Mouse (Mus musculus) embryonic facial prominence, embryonic 14.5 days (tissue): ENCODE results near the gene Fat2. TPM values are rescaled to one million over a fixed set of nuclear protein-coding genes. Genes with fewer than 3 reads are reported as not detected.

Source experiments
- ATAC-seq: fragments of 200-750 bp; cut with Nextera tagmentation; 2 replicates; pipeline ENCODE4 v1.8.0; 2017; ENCODE audit warnings: low read depth, moderate number of reproducible peaks, moderate TSS enrichment
- DNase-seq: peaks from one replicate; pipeline ENCODE4 v3.0.0-alpha.2; 2015; ENCODE audit warnings: low spot score
- H3K27ac ChIP-seq: fragments of 300-500 bp; sonication (generic); replicated peaks from 2 replicates; pipeline ENCODE4 v1.5.1; 2014; ENCODE audit warnings: low read depth, mild to moderate bottlenecking, low read length, moderate library complexity
- H3K27me3 ChIP-seq: fragments of 300-500 bp; sonication (generic); replicated peaks from 2 replicates; pipeline ENCODE4 v1.6.1; 2014; ENCODE audit warnings: low read length; ENCODE audit not compliant: control insufficient read depth, insufficient read depth
- H3K36me3 ChIP-seq: fragments of 300-500 bp; sonication (generic); 2 replicates; pipeline ENCODE4 v1.6.1; 2014; ENCODE audit warnings: low read length, mixed read lengths; ENCODE audit not compliant: control insufficient read depth, insufficient read depth
- H3K4me1 ChIP-seq: fragments of 300-500 bp; sonication (generic); 2 replicates; pipeline ENCODE4 v1.6.1; 2014; ENCODE audit warnings: antibody characterized with exemption, low read length; ENCODE audit not compliant: control insufficient read depth, insufficient read depth
- H3K4me2 ChIP-seq: fragments of 300-500 bp; sonication (generic); 2 replicates; pipeline ENCODE4 v1.6.1; 2014; ENCODE audit warnings: low read depth, mild to moderate bottlenecking, low read length, moderate library complexity, mixed read lengths
- H3K4me3 ChIP-seq: fragments of 300-500 bp; sonication (generic); 2 replicates; pipeline ENCODE4 v1.5.1; 2014; ENCODE audit warnings: low read depth, mild to moderate bottlenecking, low read length
- H3K9ac ChIP-seq: fragments of 300-500 bp; sonication (generic); 2 replicates; pipeline ENCODE4 v1.6.1; 2014; ENCODE audit warnings: low read depth, mild to moderate bottlenecking, low read length, moderate library complexity, mixed read lengths
- H3K9me3 ChIP-seq: fragments of 300-500 bp; sonication (generic); 2 replicates; pipeline ENCODE4 v1.6.1; 2016; ENCODE audit warnings: low read length; ENCODE audit not compliant: control insufficient read depth
- WGBS: fragments of 180-500 bp; shearing (Covaris S2); extraction: QIAGEN DNeasy Blood & Tissue Kit; methylation state at CpG from one replicate; pipeline ENCODE4 v1.1.7; 2014; 5-methylcytosine and 5-hydroxymethylcytosine counted together
- polyA plus RNA-seq: library from polyadenylated mRNA; unstranded; fragments of >200 nt; fragmentation: Nextera tagmentation; extraction: Ambion mirVana; gene quantifications from 2 replicates; pipeline ENCODE4 v1.2.1, GENCODE M21; 2014

Fat2 gene
- polyA plus RNA-seq, 1 experiment from 2014 or later, result 1.5 TPM

DNA sequence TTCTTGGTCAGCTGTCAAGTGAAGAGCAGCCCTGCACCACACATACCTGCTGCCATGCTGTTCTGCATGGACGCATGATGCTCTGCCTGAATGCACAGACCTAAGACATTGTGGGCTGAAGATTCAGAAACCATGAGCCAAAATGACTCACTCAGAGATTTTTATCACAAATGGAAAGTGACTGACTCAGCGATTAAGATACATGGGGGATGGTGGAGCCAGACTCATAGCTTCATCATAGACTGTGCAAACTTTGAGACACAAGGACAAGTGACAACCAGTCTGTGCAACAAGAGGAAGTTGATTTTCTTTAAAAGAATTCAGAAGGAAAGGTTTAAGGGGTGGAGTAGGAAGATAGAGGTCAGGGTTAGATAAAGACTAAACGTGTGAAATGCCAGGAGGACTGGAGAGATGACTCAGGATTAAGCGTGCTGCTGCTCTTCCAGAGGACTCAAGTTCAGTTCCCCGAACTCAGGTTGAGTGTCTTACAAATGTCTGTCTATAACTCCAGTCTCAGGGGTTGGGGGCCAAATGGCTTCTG lies 46.4 kb downstream of the Fat2 start:
- H3K9me3 ChIP-seq, result no peaks in the 10 kb centered on the region
- no peak overlapping the region for H3K27ac ChIP-seq
- 77% methylated on average over 5 of the region's 5 CpGs for WGBS
- no peaks in the 10 kb centered on the region for H3K36me3 ChIP-seq
- DNase-seq (no peak), ATAC-seq (no peak)
- H3K4me1 ChIP-seq, result no peaks in the 10 kb centered on the region
- H3K4me2 ChIP-seq, result no peak overlapping the region
- no peak overlapping the region for H3K9ac ChIP-seq
- H3K4me3 ChIP-seq, result no peak overlapping the region
- no peaks in the 10 kb centered on the region for H3K27me3 ChIP-seq

DNA sequence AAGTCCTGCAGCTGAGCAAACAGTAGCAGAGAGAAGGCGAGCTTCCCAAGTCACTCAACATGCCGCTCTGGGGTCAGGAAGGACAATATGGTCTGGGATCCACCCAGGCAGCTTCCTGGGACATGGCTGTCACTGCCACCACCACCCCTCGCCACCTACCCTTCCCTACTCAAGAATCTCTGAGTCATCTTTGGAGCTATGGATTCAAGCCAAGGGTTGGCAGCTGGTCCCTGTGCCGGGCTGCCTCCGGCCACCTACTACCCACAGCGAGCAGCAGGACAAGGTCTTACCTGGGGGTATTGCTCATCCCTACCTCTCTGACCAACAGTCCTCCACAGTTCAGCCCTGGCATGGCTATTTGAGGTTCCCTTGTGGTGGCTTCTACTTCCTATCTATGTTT lies 61.6 kb downstream of the Fat2 start:
- Histone ChIP-seq H3K4me2 (no peak overlapping the region), H3K4me3 (no peak overlapping the region), H3K9me3 (no peaks in the 10 kb centered on the region), H3K9ac (no peak overlapping the region), H3K36me3 (no peaks in the 10 kb centered on the region), H3K4me1 (no peaks in the 10 kb centered on the region), H3K27me3 (no peaks in the 10 kb centered on the region), H3K27ac (no peak overlapping the region)
- DNase-seq (no peak), ATAC-seq (no peak)
- WGBS, result 74% methylated on average over 6 of the region's 6 CpGs

DNA sequence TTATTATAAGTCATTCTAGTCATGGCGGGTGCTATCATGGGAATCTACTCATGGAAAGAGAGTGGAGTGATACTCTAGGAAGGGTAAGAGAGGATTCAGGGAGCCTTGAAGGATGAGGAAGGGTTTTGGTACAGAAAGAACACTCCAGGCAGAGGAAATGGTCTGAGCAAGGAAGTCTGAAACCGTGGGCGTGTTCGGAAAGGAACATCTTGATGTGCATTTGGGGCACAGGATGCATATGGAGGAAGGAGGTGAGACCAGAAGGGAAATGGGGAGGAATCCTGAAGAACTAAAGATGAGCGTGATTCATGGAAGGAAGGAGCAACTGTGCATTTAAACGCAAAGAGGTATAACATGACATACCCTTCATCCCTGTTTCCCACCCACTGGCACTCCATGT lies 67.8 kb downstream of the Fat2 start:
- WGBS, result 94% methylated on average over 6 of the region's 6 CpGs
- no peak overlapping the region for H3K4me2 ChIP-seq

DNA sequence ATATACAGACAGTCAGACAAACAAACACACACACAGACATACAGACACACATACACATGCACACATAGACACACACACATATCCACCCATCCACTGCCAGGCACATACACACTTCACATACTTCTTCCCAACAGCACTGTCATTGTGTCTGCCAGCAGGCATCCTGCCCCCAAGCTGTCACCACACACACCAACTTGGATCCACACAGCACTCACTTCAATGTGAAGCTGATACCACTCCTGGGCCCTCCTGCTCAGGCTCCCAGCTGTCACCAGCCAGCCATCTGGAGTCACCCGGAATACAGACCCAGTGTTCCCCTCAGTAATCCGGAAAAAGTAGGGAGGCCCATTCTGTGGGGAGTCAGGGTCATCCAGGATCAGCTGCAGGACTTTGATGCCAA lies 70.7 kb downstream of the Fat2 start:
- Histone ChIP-seq H3K4me3 (no peak overlapping the region), H3K4me1 (no peaks in the 10 kb centered on the region), H3K27ac (no peak overlapping the region), H3K9ac (no peak overlapping the region), H3K36me3 (no peaks in the 10 kb centered on the region), H3K4me2 (no peak overlapping the region), H3K27me3 (no peaks in the 10 kb centered on the region), H3K9me3 (no peaks in the 10 kb centered on the region)
- ATAC-seq, result no peak
- WGBS, result 37% methylated on average over 2 of the region's 2 CpGs
- peak; percentile 2 for DNase-seq

More for the DNA sequence above, 67.8 kb downstream of the Fat2 start:
- Histone ChIP-seq H3K27me3 (no peaks in the 10 kb centered on the region), H3K9me3 (no peaks in the 10 kb centered on the region), H3K9ac (no peak overlapping the region), H3K36me3 (no peaks in the 10 kb centered on the region), H3K27ac (no peak overlapping the region), H3K4me3 (no peak overlapping the region), H3K4me1 (no peaks in the 10 kb centered on the region)
- no peak for DNase-seq
- ATAC-seq, result no peak

DNA sequence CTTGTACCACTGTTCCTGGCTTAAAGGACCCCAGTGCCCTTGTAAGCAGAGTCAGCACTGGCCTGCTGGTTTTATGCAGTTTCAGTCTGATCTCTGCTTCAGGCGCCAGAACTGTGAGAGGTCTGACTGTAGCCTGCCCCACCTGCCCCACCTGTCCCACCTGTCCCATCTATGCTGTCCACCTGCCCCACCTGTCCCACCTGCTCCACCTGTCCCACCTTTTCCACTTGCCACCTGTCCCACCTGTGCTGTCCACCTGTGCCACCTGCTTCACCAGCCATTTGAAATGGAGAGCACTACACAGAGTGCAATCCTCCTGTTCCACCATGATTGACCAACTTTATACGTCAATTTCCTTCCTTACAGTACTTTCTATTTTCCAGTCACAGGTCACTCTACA lies 72.0 kb downstream of the Fat2 start:
- Histone ChIP-seq H3K36me3 (no peaks in the 10 kb centered on the region), H3K9me3 (no peaks in the 10 kb centered on the region), H3K4me3 (no peak overlapping the region), H3K4me2 (no peak overlapping the region), H3K27me3 (no peaks in the 10 kb centered on the region), H3K27ac (no peak overlapping the region), H3K9ac (no peak overlapping the region), H3K4me1 (no peaks in the 10 kb centered on the region)
- WGBS, result 78% methylated on average over 2 of the region's 2 CpGs
- DNase-seq, result no peak
- no peak for ATAC-seq

DNA sequence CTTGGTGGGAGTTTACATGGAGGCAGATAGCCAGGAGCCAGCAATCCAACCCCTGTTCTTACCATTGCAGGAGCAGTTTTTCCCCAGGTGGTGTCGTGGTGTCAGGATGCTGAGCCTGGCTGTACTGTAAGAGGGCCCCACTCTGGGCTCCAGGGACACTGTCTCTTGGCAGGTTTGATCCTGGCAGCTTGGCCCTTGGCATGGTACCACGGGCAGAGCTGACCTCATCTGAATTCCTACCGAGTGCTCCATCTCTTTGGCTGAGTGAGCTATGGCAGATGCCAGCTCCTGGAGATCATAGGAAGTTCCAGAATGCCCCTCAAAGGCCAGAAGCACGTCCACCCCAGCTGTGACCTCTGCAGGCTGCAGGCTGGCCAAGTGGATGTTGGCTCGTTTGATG lies 74.4 kb downstream of the Fat2 start:
- 68% methylated on average over 5 of the region's 5 CpGs for WGBS
- no peaks in the 10 kb centered on the region for H3K9me3 ChIP-seq
- ATAC-seq, result no peak

DNA sequence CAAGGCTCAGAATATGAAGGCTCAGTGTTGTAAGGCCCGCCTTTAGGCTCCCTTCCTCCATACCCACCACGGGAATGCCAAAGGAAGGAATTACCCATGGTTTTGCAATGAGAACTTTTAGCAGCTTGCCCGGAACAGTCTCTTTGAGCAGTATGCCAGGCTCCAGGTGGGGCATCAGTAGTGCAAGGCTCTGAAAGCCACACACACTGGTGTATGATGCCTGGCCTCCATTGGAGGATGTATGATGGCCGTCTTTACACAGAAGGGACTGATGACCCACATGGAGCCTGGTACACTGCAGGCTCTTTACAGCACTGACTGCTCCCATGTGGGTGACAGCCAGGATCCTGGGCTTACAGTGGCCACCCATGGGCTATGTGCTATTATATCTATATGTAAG lies 75.3 kb downstream of the Fat2 start:
- Histone ChIP-seq H3K9ac (no peak overlapping the region), H3K36me3 (no peaks in the 10 kb centered on the region), H3K27me3 (no peaks in the 10 kb centered on the region), H3K4me3 (no peak overlapping the region), H3K9me3 (no peaks in the 10 kb centered on the region), H3K4me1 (no peaks in the 10 kb centered on the region), H3K27ac (no peak overlapping the region), H3K4me2 (no peak overlapping the region)
- ATAC-seq, result no peak
- no peak for DNase-seq
- WGBS, result 87% methylated on average over 4 of the region's 4 CpGs

More for the DNA sequence above, 74.4 kb downstream of the Fat2 start:
- DNase-seq, result no peak
- no peak overlapping the region for H3K27ac ChIP-seq
- no peak overlapping the region for H3K4me2 ChIP-seq
- H3K4me3 ChIP-seq, result no peak overlapping the region
- H3K27me3 ChIP-seq, result no peaks in the 10 kb centered on the region
- H3K36me3 ChIP-seq, result no peaks in the 10 kb centered on the region
- no peak overlapping the region for H3K9ac ChIP-seq
- no peaks in the 10 kb centered on the region for H3K4me1 ChIP-seq

DNA sequence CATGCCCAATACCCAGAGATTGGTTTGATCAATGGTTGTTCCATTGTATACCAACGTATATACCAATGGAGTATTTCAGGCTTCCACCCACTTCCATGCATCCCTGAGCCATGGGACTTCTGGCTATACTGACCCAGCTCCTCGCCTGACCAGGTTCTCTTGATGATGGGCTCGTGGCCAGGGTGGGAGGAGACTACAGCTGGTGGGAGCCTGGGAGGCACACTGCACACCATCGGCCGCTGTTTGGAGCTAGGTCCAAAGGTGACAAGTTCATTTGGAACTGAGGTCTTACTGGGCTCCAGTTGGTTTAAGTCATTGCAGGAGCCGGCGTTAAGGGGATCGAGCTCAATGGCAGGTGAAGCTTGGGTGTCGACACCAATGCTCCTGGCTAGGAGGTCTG lies 83.0 kb downstream of the Fat2 start:
- 86% methylated on average over 9 of the region's 9 CpGs for WGBS
- Histone ChIP-seq H3K4me2 (no peak overlapping the region), H3K4me3 (no peak overlapping the region), H3K9ac (no peak overlapping the region), H3K27ac (no peak overlapping the region), H3K4me1 (no peaks in the 10 kb centered on the region), H3K9me3 (no peaks in the 10 kb centered on the region), H3K36me3 (no peaks in the 10 kb centered on the region), H3K27me3 (no peaks in the 10 kb centered on the region)
- ATAC-seq, result no peak
- DNase-seq, result no peak

DNA sequence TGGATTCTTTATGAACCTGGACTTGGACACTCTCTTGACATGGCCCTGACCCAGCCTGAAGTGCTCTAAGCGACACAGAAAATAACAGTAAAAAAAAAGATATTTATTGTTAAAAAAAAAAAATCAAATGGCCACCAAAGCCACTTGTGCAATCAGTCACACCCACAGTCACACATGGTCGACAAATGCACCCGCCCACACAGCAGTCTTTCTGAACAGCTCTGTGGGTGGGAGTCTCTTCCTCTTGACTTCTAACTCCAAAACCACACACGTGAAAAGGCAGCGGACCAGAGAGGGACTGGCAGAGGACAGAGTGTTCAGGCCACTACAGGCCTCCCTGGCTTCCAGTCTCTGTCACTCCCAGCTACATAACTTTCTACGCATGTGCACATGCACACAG lies 85.8 kb downstream of the Fat2 start:
- WGBS, result 83% methylated on average over 6 of the region's 6 CpGs
- ATAC-seq, result no peak
- no peaks in the 10 kb centered on the region for H3K4me1 ChIP-seq

More for the DNA sequence above, 85.8 kb downstream of the Fat2 start:
- Histone ChIP-seq H3K27me3 (no peaks in the 10 kb centered on the region), H3K27ac (no peak overlapping the region), H3K36me3 (no peaks in the 10 kb centered on the region), H3K4me2 (no peak overlapping the region), H3K4me3 (no peak overlapping the region), H3K9ac (no peak overlapping the region), H3K9me3 (no peaks in the 10 kb centered on the region)
- DNase-seq, result no peak
